Mouse (Mus musculus) kidney, adult 2 months (tissue): ENCODE results near the gene Rflna. TPM values are rescaled to one million over a fixed set of nuclear protein-coding genes. Genes with fewer than 3 reads are reported as not detected.

Source experiments
- DNase-seq: peaks from one replicate; pipeline ENCODE4 v3.0.0; 2021
- H3K27ac ChIP-seq: fragments of 200-500 bp; 2 replicates; pipeline ENCODE4 v1.5.1; 2012; ENCODE audit warnings: low read depth, low read length, control low read depth, inconsistent platforms; ENCODE audit not compliant: insufficient read depth
- H3K27me3 ChIP-seq: fragments of 200-500 bp; replicated peaks from 2 replicates; pipeline ENCODE4 v1.6.1; 2012; ENCODE audit warnings: mild to moderate bottlenecking, moderate library complexity, low read length, inconsistent platforms; ENCODE audit not compliant: control insufficient read depth, insufficient read depth
- H3K36me3 ChIP-seq: fragments of 200-500 bp; 2 replicates; pipeline ENCODE4 v1.6.1; 2012; ENCODE audit warnings: mild to moderate bottlenecking, moderate library complexity, low read length, inconsistent platforms; ENCODE audit not compliant: control insufficient read depth, insufficient read depth
- H3K4me1 ChIP-seq: fragments of 200-500 bp; 2 replicates; pipeline ENCODE4 v1.6.1; 2011; ENCODE audit warnings: low read length; ENCODE audit not compliant: control insufficient read depth, insufficient read depth
- H3K4me3 ChIP-seq: fragments of 200-500 bp; 2 replicates; pipeline ENCODE4 v1.5.1; 2011; ENCODE audit warnings: mild to moderate bottlenecking, low read depth, low read length, control low read depth; ENCODE audit not compliant: insufficient read depth
- CTCF ChIP-seq: fragments of 200-500 bp; conservative IDR thresholded peaks from 2 replicates; pipeline ENCODE4 v1.5.1; 2011; ENCODE audit warnings: low read depth, mild to moderate bottlenecking, control low read depth, low read length, moderate library complexity, mixed read lengths; ENCODE audit not compliant: insufficient read depth, insufficient read length
- POLR2A ChIP-seq: fragments of 200-500 bp; IDR thresholded peaks from one replicate; pipeline ENCODE4 v1.6.1; 2011; ENCODE audit warnings: low read depth, low read length, control low read depth
- WGBS: fragments of 180-500 bp; shearing (Covaris S2); methylation state at CpG from one replicate; pipeline ENCODE4 v1.1.7; 2018; 5-methylcytosine and 5-hydroxymethylcytosine counted together
- polyA plus RNA-seq: library from polyadenylated mRNA; depleted of rRNA; stranded (reverse); fragments of >200 nt; gene quantifications from 2 replicates; pipeline ENCODE4 v1.2.3, GENCODE M21; 2012

The Rflna gene
- polyA plus RNA-seq, 1 experiment, result 7.9 TPM

DNA sequence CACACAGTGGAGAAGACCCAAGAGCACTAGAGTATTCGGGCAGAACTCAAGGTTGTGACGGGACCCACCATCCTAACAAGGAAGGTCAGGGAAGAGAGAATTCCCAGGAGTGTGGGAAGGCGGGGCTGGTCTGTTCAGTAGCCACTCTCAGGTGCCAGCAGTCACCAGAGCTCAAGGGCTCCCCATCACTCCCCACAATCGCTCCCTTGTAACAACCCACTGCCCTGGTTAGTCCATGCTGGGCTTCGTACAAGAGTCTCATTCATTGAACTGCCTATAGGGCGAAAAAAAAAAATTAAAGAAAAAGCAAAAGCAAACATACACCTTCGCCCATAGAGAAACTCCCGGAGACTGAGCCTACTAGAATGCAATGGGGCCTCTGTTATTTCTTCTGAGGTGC lies 10.7 kb upstream of the Rflna start:
- no peaks in the 10 kb centered on the region for H3K36me3 ChIP-seq
- peak overlapping the region; percentile 84 for H3K27ac ChIP-seq
- H3K4me1 ChIP-seq, result peaks cover 4% of the 10 kb centered on the region; the same call in 1 of the 2 replicates
- 87% methylated on average over 8 of the region's 8 CpGs for WGBS
- TF ChIP-seq CTCF (no peak), POLR2A (no peak)
- H3K27me3 ChIP-seq, result no peaks in the 10 kb centered on the region
- no peak for DNase-seq
- no peak overlapping the region for H3K4me3 ChIP-seq

GRCm38 (mm10) chr5:124992891-124993290 lies 10.1 kb upstream of the Rflna start:
- peak; percentile 88 for DNase-seq
- WGBS, result 38% methylated on average over 11 of the region's 11 CpGs
- no peaks in the 10 kb centered on the region for H3K36me3 ChIP-seq
- no peak for TF ChIP-seq CTCF
- TF ChIP-seq POLR2A, result no peak
- H3K4me1 ChIP-seq, result peaks cover 4% of the 10 kb centered on the region; the same call in 1 of the 2 replicates
- peak overlapping the region; percentile 84 for H3K27ac ChIP-seq
- H3K27me3 ChIP-seq, result no peaks in the 10 kb centered on the region
- H3K4me3 ChIP-seq, result no peak overlapping the region

- no peaks in the 10 kb centered on the region for H3K36me3 ChIP-seq
- WGBS, result 66% methylated on average over 6 of the region's 6 CpGs
- no peaks in the 10 kb centered on the region for H3K27me3 ChIP-seq
- no peaks in the 10 kb centered on the region for H3K4me1 ChIP-seq
- peak; percentile 72 for DNase-seq
- no peak for TF ChIP-seq POLR2A
- TF ChIP-seq CTCF, result no peak
- no peak overlapping the region for H3K4me3 ChIP-seq
- no peak overlapping the region for H3K27ac ChIP-seq
Measured at GRCm38 (mm10) chr5:124996816-124997215, 6.2 kb upstream of the Rflna start.

GRCm38 (mm10) chr5:124997913-124998312 lies 5.1 kb upstream of the Rflna start:
- no peak for DNase-seq
- no peak overlapping the region for H3K27ac ChIP-seq
- no peaks in the 10 kb centered on the region for H3K4me1 ChIP-seq
- no peak overlapping the region for H3K4me3 ChIP-seq
- 92% methylated on average over 4 of the region's 4 CpGs for WGBS
- H3K36me3 ChIP-seq, result no peaks in the 10 kb centered on the region
- H3K27me3 ChIP-seq, result no peaks in the 10 kb centered on the region
- TF ChIP-seq CTCF, result no peak
- TF ChIP-seq POLR2A, result no peak

DNA sequence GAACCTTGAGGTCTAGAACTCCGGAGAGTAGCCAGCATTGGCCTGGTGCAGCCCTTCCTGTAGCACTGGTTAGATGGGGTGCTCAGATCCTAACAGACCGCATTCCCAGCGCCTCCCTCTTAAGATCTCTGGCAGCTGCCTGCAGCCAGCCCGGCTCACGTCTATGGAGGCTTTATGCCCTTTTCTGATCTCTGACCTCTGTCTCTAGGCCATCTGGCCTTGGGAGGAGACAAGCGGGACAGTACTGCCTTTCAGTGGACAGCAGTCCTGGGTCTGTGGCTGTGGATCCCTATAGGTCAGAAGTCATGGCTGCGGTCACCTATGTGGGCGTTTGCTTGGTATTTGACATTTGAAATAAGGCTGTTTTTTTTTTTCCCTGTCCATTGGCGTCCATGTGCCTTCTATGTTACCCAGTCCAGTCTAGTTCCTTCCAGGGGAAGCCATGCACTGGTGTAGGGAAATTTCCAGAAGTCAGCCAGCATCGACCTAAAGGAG lies 2.2 kb upstream of the Rflna start:
- Histone ChIP-seq H3K27ac (no peak overlapping the region), H3K27me3 (0 out of 2 replicates have a peak, but pooled peaks cover 2% of the 10 kb centered on the region), H3K4me1 (no peaks in the 10 kb centered on the region), H3K36me3 (no peaks in the 10 kb centered on the region), H3K4me3 (no peak overlapping the region)
- no peak for DNase-seq
- WGBS, result 82% methylated on average over 10 of the region's 10 CpGs
- no peak for TF ChIP-seq CTCF
- no peak for TF ChIP-seq POLR2A

GRCm38 (mm10) chr5:125003873-125004255 lies 843 bp downstream of the Rflna start:
- H3K27ac ChIP-seq, result no peak overlapping the region
- H3K36me3 ChIP-seq, result no peaks in the 10 kb centered on the region
- TF ChIP-seq CTCF (no peak), POLR2A (no peak)
- no peaks in the 10 kb centered on the region for H3K4me1 ChIP-seq
- 13% methylated on average over 15 of the region's 15 CpGs for WGBS
- DNase-seq, result no peak
- H3K4me3 ChIP-seq, result peak overlapping the region; percentile 55
- H3K27me3 ChIP-seq, result 0 out of 2 replicates have a peak, but pooled peaks cover 2% of the 10 kb centered on the region

GRCm38 (mm10) chr5:125005871-125006652 lies 3.0 kb downstream of the Rflna start:
- DNase-seq, result peak; percentile 41
- WGBS, result 43% methylated on average over 9 of the region's 9 CpGs
- no peaks in the 10 kb centered on the region for H3K4me1 ChIP-seq
- H3K27ac ChIP-seq, result no peak overlapping the region
- H3K36me3 ChIP-seq, result no peaks in the 10 kb centered on the region
- H3K4me3 ChIP-seq, result no peak overlapping the region
- H3K27me3 ChIP-seq, result 0 out of 2 replicates have a peak, but pooled peaks cover 2% of the 10 kb centered on the region
- no peak for TF ChIP-seq CTCF
- TF ChIP-seq POLR2A, result no peak
